Mouse (Mus musculus) forebrain, embryonic 11.5 days (tissue): ENCODE measurements at regions not wholly inside any gene's neighbourhood (a gene's known extent, or its start where the extent isn't known, plus 50 kb on each side); places are given as distances from the start of the nearest gene placed in this dataset.
A peak's percentile ranks its signal among the peaks of the same experiment; 100 is the strongest.

Experiments used
- ATAC-seq: fragments of 200-750 bp; cut with Nextera tagmentation; replicated peaks from 2 replicates; pipeline ENCODE4 v1.8.0; 2017; ENCODE audit warnings: moderate TSS enrichment; ENCODE audit not compliant: low FRiP score
- DNase-seq: peaks from one replicate; pipeline ENCODE4 v3.0.0-alpha.2; 2017; ENCODE audit warnings: low spot score
- H3K27ac ChIP-seq: fragments of 300-500 bp; sonication (generic); 2 replicates; pipeline ENCODE4 v1.5.1; 2014; ENCODE audit warnings: low read depth, low read length
- H3K27me3 ChIP-seq: fragments of 300-500 bp; sonication (generic); 2 replicates; pipeline ENCODE4 v1.6.1; 2014; ENCODE audit warnings: mild to moderate bottlenecking, low read length, mixed read lengths; ENCODE audit not compliant: control insufficient read depth, insufficient read depth
- H3K36me3 ChIP-seq: fragments of 300-500 bp; sonication (generic); 2 replicates; pipeline ENCODE4 v1.6.1; 2014; ENCODE audit warnings: mild to moderate bottlenecking, low read length, moderate library complexity, mixed read lengths; ENCODE audit not compliant: control insufficient read depth, insufficient read depth
- H3K4me1 ChIP-seq: fragments of 300-500 bp; sonication (generic); replicated peaks from 2 replicates; pipeline ENCODE4 v1.6.1; 2014; ENCODE audit warnings: low read length, mixed read lengths; ENCODE audit not compliant: control insufficient read depth, insufficient read depth
- H3K4me2 ChIP-seq: fragments of 300-500 bp; sonication (generic); 2 replicates; pipeline ENCODE4 v1.6.1; 2014; ENCODE audit warnings: low read depth, mild to moderate bottlenecking, low read length, moderate library complexity, mixed read lengths; ENCODE audit not compliant: severe bottlenecking
- H3K4me3 ChIP-seq: fragments of 300-500 bp; sonication (generic); 2 replicates; pipeline ENCODE4 v1.5.1; 2014; ENCODE audit warnings: low read depth, low read length
- H3K9ac ChIP-seq: fragments of 300-500 bp; sonication (generic); 2 replicates; pipeline ENCODE4 v1.6.1; 2014; ENCODE audit warnings: low read length
- H3K9me3 ChIP-seq: fragments of 300-500 bp; sonication (generic); 2 replicates; pipeline ENCODE4 v1.6.1; 2016; ENCODE audit warnings: low read length, mixed read lengths; ENCODE audit not compliant: control insufficient read depth
- WGBS: fragments of 180-500 bp; shearing (Covaris S2); extraction: QIAGEN DNeasy Blood & Tissue Kit; methylation state at CpG from one replicate; pipeline ENCODE4 v1.1.7; 2014; 5-methylcytosine and 5-hydroxymethylcytosine counted together

GRCm38 (mm10) chr9:59171576-59171975, 119.8 kb upstream of the Adpgk start:
- Histone ChIP-seq H3K9ac (no peak overlapping the region), H3K27ac (no peak overlapping the region), H3K4me2 (no peak overlapping the region), H3K4me3 (no peak overlapping the region), H3K27me3 (no peaks in the 10 kb centered on the region), H3K9me3 (no peaks in the 10 kb centered on the region), H3K36me3 (no peaks in the 10 kb centered on the region), H3K4me1 (no peaks in the 10 kb centered on the region)
- DNase-seq (no peak), ATAC-seq (no peak)
- 95% methylated on average over 2 of the region's 2 CpGs for WGBS

- H3K27me3 ChIP-seq = no peaks in the 10 kb centered on the region; the same call in 1 of the 2 replicates
- H3K4me1 ChIP-seq = peaks cover 8% of the 10 kb centered on the region; the same call in 1 of the 2 replicates
- WGBS = 22% methylated on average over 6 of the region's 6 CpGs
- H3K4me3 ChIP-seq = no peak overlapping the region
- no peak overlapping the region for H3K9ac ChIP-seq
- peak overlapping the region; percentile 33; the same call in 1 of the 2 replicates for H3K27ac ChIP-seq
- H3K4me2 ChIP-seq = no peak overlapping the region
- ATAC-seq = peak; percentile 55; the same call in 1 of the 2 replicates
- H3K9me3 ChIP-seq = no peaks in the 10 kb centered on the region
- DNase-seq = peak; percentile 58
- no peaks in the 10 kb centered on the region for H3K36me3 ChIP-seq
These were observed 127.2 kb upstream of the Neo1 start for GRCm38 (mm10) chr9:59163390-59163976.

- Histone ChIP-seq H3K9ac (no peak overlapping the region), H3K27me3 (no peaks in the 10 kb centered on the region; the same call in 1 of the 2 replicates), H3K4me3 (no peak overlapping the region), H3K9me3 (no peaks in the 10 kb centered on the region), H3K4me1 (peaks cover 8% of the 10 kb centered on the region; the same call in 1 of the 2 replicates), H3K4me2 (no peak overlapping the region), H3K27ac (peak overlapping the region; percentile 33), H3K36me3 (no peaks in the 10 kb centered on the region)
- peak; percentile 68 for DNase-seq
- peak; percentile 69; the same call in 1 of the 2 replicates for ATAC-seq
- WGBS = 10% methylated on average over 4 of the region's 4 CpGs
These were observed 126.7 kb upstream of the Neo1 start for GRCm38 (mm10) chr9:59162954-59163353.

DNA sequence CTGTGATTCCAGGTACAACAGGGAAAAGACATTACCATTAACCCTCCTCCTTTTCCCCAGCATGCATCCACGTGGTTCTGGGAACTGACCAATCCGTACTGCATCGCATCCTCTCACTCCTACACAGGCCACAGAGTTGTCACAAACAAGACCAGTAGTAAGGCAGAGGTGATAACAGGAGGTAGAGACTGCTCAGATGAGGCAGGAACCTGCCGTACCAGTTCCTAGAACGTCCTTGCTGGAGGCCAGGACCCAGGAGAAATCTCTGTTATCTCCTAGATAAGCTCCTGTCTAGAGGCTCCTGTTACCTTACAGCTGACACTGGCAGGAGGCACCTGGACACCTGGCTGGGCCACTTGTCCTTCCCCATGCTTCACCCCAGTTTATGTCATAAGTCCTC, 121.4 kb upstream of the Neo1 start:
- no peak for ATAC-seq
- Histone ChIP-seq H3K36me3 (no peaks in the 10 kb centered on the region), H3K4me1 (peaks cover 3% of the 10 kb centered on the region; the same call in 1 of the 2 replicates), H3K4me3 (no peak overlapping the region), H3K4me2 (no peak overlapping the region), H3K27me3 (no peaks in the 10 kb centered on the region; the same call in 1 of the 2 replicates), H3K9ac (no peak overlapping the region), H3K27ac (no peak overlapping the region), H3K9me3 (no peaks in the 10 kb centered on the region)
- no peak for DNase-seq
- WGBS = 70% methylated on average over 5 of the region's 5 CpGs

DNA sequence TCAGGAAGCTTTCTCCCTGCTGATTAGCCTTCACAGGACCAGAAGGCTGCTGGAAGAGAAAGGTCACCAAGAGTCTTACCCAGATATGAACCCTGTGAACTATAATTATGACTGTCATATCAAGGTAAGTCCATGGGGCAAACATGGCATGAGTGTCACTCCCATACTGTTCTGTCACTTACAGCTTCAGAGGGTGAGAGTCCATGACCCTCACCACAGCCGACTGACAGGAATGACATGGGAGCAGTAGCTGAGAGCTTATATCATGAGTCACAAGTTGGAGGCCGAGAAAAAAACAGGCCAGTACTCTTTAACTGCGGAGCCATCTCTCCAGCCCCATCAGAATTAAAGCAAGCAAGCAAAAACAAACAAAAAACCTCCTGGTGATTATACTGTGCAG, 117.7 kb upstream of the Neo1 start:
- Histone ChIP-seq H3K4me3 (no peak overlapping the region), H3K9me3 (no peaks in the 10 kb centered on the region), H3K27me3 (no peaks in the 10 kb centered on the region), H3K27ac (no peak overlapping the region), H3K9ac (no peak overlapping the region), H3K4me2 (no peak overlapping the region), H3K36me3 (no peaks in the 10 kb centered on the region), H3K4me1 (no peaks in the 10 kb centered on the region)
- ATAC-seq (no peak), DNase-seq (no peak)
- 77% methylated on average over 3 of the region's 3 CpGs for WGBS

GRCm38 (mm10) chr9:59153126-59153525, 116.9 kb upstream of the Neo1 start:
- WGBS = 63% methylated on average over 5 of the region's 5 CpGs
- H3K4me3 ChIP-seq = no peak overlapping the region

DNA sequence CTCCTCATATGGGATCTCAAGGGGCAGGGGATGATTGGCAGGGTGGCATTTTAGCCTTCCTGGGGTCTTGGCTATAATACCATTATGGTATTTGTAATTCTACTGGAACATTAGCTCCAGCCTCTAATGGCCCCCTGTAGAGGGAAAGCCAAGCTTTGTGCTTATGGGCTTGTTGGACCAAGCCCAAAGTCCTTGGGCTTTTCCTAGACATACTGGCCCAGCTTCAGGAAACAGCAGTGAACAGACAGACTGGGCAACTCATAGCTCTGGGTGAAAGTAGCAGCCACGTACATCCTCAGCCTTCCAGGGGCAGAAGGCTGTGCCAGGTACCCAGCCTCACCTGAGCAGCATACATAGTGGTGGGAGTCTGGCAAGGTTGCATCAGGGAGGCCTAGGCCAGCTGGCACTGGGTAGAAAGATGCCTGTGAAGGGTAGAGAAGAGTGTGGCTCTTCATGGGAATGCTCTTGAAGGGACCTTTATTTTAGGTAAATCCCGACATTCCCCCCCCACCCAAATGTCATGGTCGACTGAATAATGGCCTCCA, 108.1 kb upstream of the Neo1 start:
- Histone ChIP-seq H3K36me3 (no peaks in the 10 kb centered on the region), H3K9me3 (no peaks in the 10 kb centered on the region), H3K4me3 (no peak overlapping the region), H3K27ac (no peak overlapping the region), H3K4me2 (no peak overlapping the region), H3K9ac (no peak overlapping the region), H3K27me3 (no peaks in the 10 kb centered on the region), H3K4me1 (no peaks in the 10 kb centered on the region)
- no peak for DNase-seq
- 87% methylated on average over 3 of the region's 3 CpGs for WGBS
- no peak for ATAC-seq

More at GRCm38 (mm10) chr9:59153126-59153525, 116.9 kb upstream of the Neo1 start:
- ATAC-seq (no peak), DNase-seq (no peak)
- no peaks in the 10 kb centered on the region for H3K9me3 ChIP-seq
- no peak overlapping the region for H3K27ac ChIP-seq
- no peaks in the 10 kb centered on the region for H3K36me3 ChIP-seq
- H3K4me1 ChIP-seq = no peaks in the 10 kb centered on the region
- no peak overlapping the region for H3K4me2 ChIP-seq
- H3K9ac ChIP-seq = no peak overlapping the region
- no peaks in the 10 kb centered on the region for H3K27me3 ChIP-seq

- Histone ChIP-seq H3K4me1 (no peaks in the 10 kb centered on the region), H3K4me2 (no peak overlapping the region), H3K36me3 (no peaks in the 10 kb centered on the region), H3K27ac (no peak overlapping the region), H3K4me3 (no peak overlapping the region), H3K9ac (no peak overlapping the region), H3K27me3 (no peaks in the 10 kb centered on the region), H3K9me3 (no peaks in the 10 kb centered on the region)
- WGBS = 89% methylated on average over 4 of the region's 4 CpGs
- no peak for ATAC-seq
- DNase-seq = no peak
These were observed 107.4 kb upstream of the Neo1 start for GRCm38 (mm10) chr9:59143610-59144009.
